Mouse (Mus musculus) bone marrow macrophage, adult 2 months (primary cell): ENCODE data around the gene Gm8871.
"Not testable (repeated sequence)": the region's sequence is repeated elsewhere in the genome, so short reads cannot be mapped to it uniquely, and the experiment has no call there.

Source experiments
- CTCF ChIP-seq: IDR thresholded peaks from 2 replicates; pipeline ENCODE4 v1.5.1; 2012; ENCODE audit warnings: low read depth, mild to moderate bottlenecking, low read length, moderate library complexity
- POLR2A ChIP-seq: IDR thresholded peaks from 2 replicates; pipeline ENCODE4 v1.6.1; 2012; ENCODE audit warnings: mild to moderate bottlenecking, low read depth, low read length, borderline replicate concordance

DNA sequence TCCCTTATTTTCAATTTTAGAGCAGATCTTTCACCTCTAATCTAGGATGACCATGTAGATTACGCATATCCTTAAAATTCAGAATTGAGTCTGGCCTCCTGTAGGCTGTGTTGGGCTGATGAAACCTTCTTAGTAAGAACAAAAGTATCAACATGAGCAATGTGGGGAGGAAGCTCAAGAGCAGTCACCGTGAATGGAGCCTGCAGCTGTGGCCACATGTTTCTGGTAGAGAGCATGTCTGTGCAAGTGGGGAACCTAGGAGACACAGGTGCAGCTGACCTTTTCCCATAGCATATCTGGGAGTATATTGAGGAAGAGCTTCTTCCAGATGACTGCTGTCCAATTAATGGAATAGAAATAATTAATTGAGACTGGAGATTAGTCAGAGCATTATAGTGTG lies 5.9 kb downstream of the Gm8871 start:
- not testable (repeated sequence) for TF ChIP-seq CTCF, POLR2A
